In genomic region chr19:47936938-47937337, GRCm38 (mm10) we compare ENCODE assay signal across 7 mouse cellular contexts. TPM values are rescaled to one million over a fixed set of nuclear protein-coding genes. Genes with fewer than 3 reads are reported as not detected.
A peak's percentile ranks its signal among the peaks of the same experiment; 100 is the strongest.
DNase-seq lines count a peak whose midpoint lies in the region; ATAC-seq lines count a peak whose summit lies in the region.

No protein-coding gene starts in this region.

- peak overlapping the region; percentile 67 for H3K4me2 ChIP-seq in neural tube, embryonic 11.5 days (ENCODE audit: low read depth)
- H3K4me2 ChIP-seq in hindbrain, embryonic 12.5 days (replicated peaks) = peak overlapping the region; percentile 71

- WGBS in neural tube, embryonic 11.5 days = 66% methylated on average over 9 of the region's 9 CpGs
- 63% methylated on average over 9 of the region's 9 CpGs for WGBS in hindbrain, embryonic 12.5 days

- H3K27ac ChIP-seq in neural tube, embryonic 11.5 days (ENCODE audit: low read depth, low read length) = no peak overlapping the region
- no peak overlapping the region for H3K27ac ChIP-seq in hindbrain, embryonic 12.5 days

- peaks cover 6% of the 10 kb centered on the region for H3K4me1 ChIP-seq in neural tube, embryonic 11.5 days (ENCODE audit: control insufficient read depth, insufficient read depth, low read length)
- peaks cover 9% of the 10 kb centered on the region; the same call in 1 of the 2 replicates for H3K4me1 ChIP-seq in hindbrain, embryonic 12.5 days

- no peaks in the 10 kb centered on the region for H3K9me3 ChIP-seq in neural tube, embryonic 11.5 days (ENCODE audit: control insufficient read depth, low read length)
- H3K9me3 ChIP-seq in hindbrain, embryonic 12.5 days (replicated peaks) = no peaks in the 10 kb centered on the region

- no peak overlapping the region for H3K9ac ChIP-seq in neural tube, embryonic 11.5 days (ENCODE audit: low read length)
- H3K9ac ChIP-seq in hindbrain, embryonic 12.5 days = no peak overlapping the region

- no peaks in the 10 kb centered on the region for H3K27me3 ChIP-seq in neural tube, embryonic 11.5 days (ENCODE audit: control insufficient read depth, insufficient read depth, low read length)
- H3K27me3 ChIP-seq in hindbrain, embryonic 12.5 days = peaks cover 10% of the 10 kb centered on the region

- no peaks in the 10 kb centered on the region for H3K36me3 ChIP-seq in neural tube, embryonic 11.5 days (ENCODE audit: control insufficient read depth, insufficient read depth, low read length)
- no peaks in the 10 kb centered on the region for H3K36me3 ChIP-seq in hindbrain, embryonic 12.5 days

- no peak for DNase-seq in neural tube, embryonic 11.5 days (ENCODE audit: low spot score)
- no peak for DNase-seq in neural tube, embryonic 10.5 days (ENCODE audit: extremely low spot score, low spot score)
- no peak for DNase-seq in thymus, postnatal 10 days (ENCODE audit: low spot score in 2 of 2)
- no peak for DNase-seq in spleen, postnatal 14 days (ENCODE audit: low spot score in 2 of 2)
- no peak for DNase-seq in testis, postnatal 10 days (ENCODE audit: low spot score)

- ATAC-seq in neural tube, embryonic 11.5 days (ENCODE audit: insufficient read depth, low FRiP score, low TSS enrichment) = no peak
- no peak for ATAC-seq in hindbrain, embryonic 12.5 days (ENCODE audit: low FRiP score)
- ATAC-seq in megakaryocyte, adult 5-6 weeks (ENCODE audit: poor library complexity, severe bottlenecking) = peak; percentile 58

- H3K4me3 ChIP-seq in neural tube, embryonic 11.5 days (ENCODE audit: low read depth, low read length) = no peak overlapping the region; the same call in 1 of the 2 replicates
- H3K4me3 ChIP-seq in hindbrain, embryonic 12.5 days = 0 out of 2 replicates have a peak overlapping the region, but pooled peaks have one; percentile 33

RNA-seq across cellular contexts. Expression of gene Cfap58, which starts 0.5 kb away (rescaled TPM):
- polyA plus RNA-seq in neural tube, embryonic 11.5 days (2014; fragmentation: Nextera tagmentation; extraction: Ambion mirVana) = 0.11 TPM in 2 replicates
- 0.30 and 0.72 TPM in 2 replicates for polyA plus RNA-seq in hindbrain, embryonic 12.5 days (2016; fragmentation: Nextera tagmentation; extraction: Ambion mirVana)
- total RNA-seq in megakaryocyte, adult 5-6 weeks (2015) = not detected in 2 replicates
- not detected in 2 replicates for total RNA-seq in megakaryocyte, adult 5-6 weeks (2017)

RNA-seq across cellular contexts. Expression of gene Itprip, which starts 17.8 kb away (rescaled TPM):
- 15.4 and 15.8 TPM in 2 replicates for polyA plus RNA-seq in neural tube, embryonic 11.5 days (2014; fragmentation: Nextera tagmentation; extraction: Ambion mirVana)
- polyA plus RNA-seq in hindbrain, embryonic 12.5 days (2016; fragmentation: Nextera tagmentation; extraction: Ambion mirVana) = 16.1 and 16.6 TPM in 2 replicates
- total RNA-seq in megakaryocyte, adult 5-6 weeks (2015) = 14.8 and 18.9 TPM in 2 replicates
- 28.4 and 28.9 TPM in 2 replicates for total RNA-seq in megakaryocyte, adult 5-6 weeks (2017)

RNA-seq across cellular contexts. Expression of gene Cfap43, which starts 17.9 kb away (rescaled TPM):
- 0.09 and 0.19 TPM in 2 replicates for polyA plus RNA-seq in neural tube, embryonic 11.5 days (2014; fragmentation: Nextera tagmentation; extraction: Ambion mirVana)
- 1.7 and 3.2 TPM in 2 replicates for polyA plus RNA-seq in hindbrain, embryonic 12.5 days (2016; fragmentation: Nextera tagmentation; extraction: Ambion mirVana)
- 0.18 and 0.32 TPM in 2 replicates for total RNA-seq in megakaryocyte, adult 5-6 weeks (2015)
- not detected in 2 replicates for total RNA-seq in megakaryocyte, adult 5-6 weeks (2017)
